Mouse (Mus musculus) sigmoid colon, adult 10 weeks (tissue): ENCODE results near the gene 4933417A18Rik. TPM values are rescaled to one million over a fixed set of nuclear protein-coding genes. Genes with fewer than 3 reads are reported as not detected.

ENCODE experiments used
- polyA plus RNA-seq: library from polyadenylated mRNA; stranded (reverse); fragments of 350-450 nt; fragmentation: Illumina TruSeq; extraction: RNeasy Lipid Tissue Mini Kit (QIAGEN cat#74804); gene quantifications from one replicate; pipeline ENCODE4 v1.2.3, GENCODE M21; 2014; ENCODE audit warnings: low read depth, low replicate concordance

The 4933417A18Rik gene
- not detected for polyA plus RNA-seq

GRCm38 (mm10) chr13:34924210-34924609 lies at the start of gene 4933417A18Rik, which contains the start of gene Fam217a:
TSS of gene 4933417A18Rik (plus strand) at chr13:34924409.
TSS of gene Fam217a (minus strand) at chr13:34924310.

GRCm38 (mm10) chr13:34875166-34875710 lies 49.0 kb upstream of the 4933417A18Rik start, which contains the start of gene Prpf4b:
TSS of gene Prpf4b (plus strand) at chr13:34875302.

GRCm38 (mm10) chr13:34963511-34964397 lies 39.5 kb downstream of the 4933417A18Rik start, which contains the start of gene Eci3:
TSS of gene Eci3 (minus strand) at chr13:34963810.

Other genes with a start within 250 kb of the 4933417A18Rik start
- gene Fam50b, start 189.6 kb upstream of the 4933417A18Rik start, polyA plus RNA-seq: not detected
- gene Prpf4b, start 49.1 kb upstream of the 4933417A18Rik start, polyA plus RNA-seq: 179 TPM
- 1.4 TPM for gene Fam217a, start 99 bp upstream of the 4933417A18Rik start, polyA plus RNA-seq
- gene Eci3, start 39.4 kb downstream of the 4933417A18Rik start, polyA plus RNA-seq: 18.8 TPM
- 54.1 TPM for gene Eci2, start 102.7 kb downstream of the 4933417A18Rik start, polyA plus RNA-seq